Mouse (Mus musculus): ENCODE data around the gene Faah. TPM values are rescaled to one million over a fixed set of nuclear protein-coding genes. Genes with fewer than 3 reads are reported as not detected.

The Faah gene
- polyA plus RNA-seq, 1 experiment from 2014 or later: 13.8 TPM

- Histone ChIP-seq H3K36me3 (ENCODE audit: insufficient read depth, low read length) (no peaks in the 10 kb centered on the region), H3K9ac (ENCODE audit: low read depth, low read length) (no peak overlapping the region), H3K9me3 (replicated peaks; ENCODE audit: low read length) (no peaks in the 10 kb centered on the region), H3K4me2 (ENCODE audit: low read length) (no peak overlapping the region), H3K4me1 (replicated peaks; ENCODE audit: insufficient read depth, low read length) (no peaks in the 10 kb centered on the region), H3K4me3 (replicated peaks; ENCODE audit: low read depth, low read length) (no peak overlapping the region), H3K27ac (no peak overlapping the region), H3K27me3 (ENCODE audit: insufficient read depth, low read length) (peaks cover 53% of the 10 kb centered on the region)
- whole genome bisulfite sequencing: 17% methylated on average over 6 of the region's 6 CpGs
- ATAC-seq (replicated peaks; ENCODE audit: low FRiP score, low read depth) (no peak), DNase-seq (ENCODE audit: low spot score) (peak; percentile 75)
- TF ChIP-seq CTCF (IDR thresholded peaks at IDR 0.05; ENCODE audit: low read depth): peak; percentile 74
Observed at GRCm38 (mm10) chr4:115952758-115953157, 65.0 kb downstream of the Faah start.

DNA sequence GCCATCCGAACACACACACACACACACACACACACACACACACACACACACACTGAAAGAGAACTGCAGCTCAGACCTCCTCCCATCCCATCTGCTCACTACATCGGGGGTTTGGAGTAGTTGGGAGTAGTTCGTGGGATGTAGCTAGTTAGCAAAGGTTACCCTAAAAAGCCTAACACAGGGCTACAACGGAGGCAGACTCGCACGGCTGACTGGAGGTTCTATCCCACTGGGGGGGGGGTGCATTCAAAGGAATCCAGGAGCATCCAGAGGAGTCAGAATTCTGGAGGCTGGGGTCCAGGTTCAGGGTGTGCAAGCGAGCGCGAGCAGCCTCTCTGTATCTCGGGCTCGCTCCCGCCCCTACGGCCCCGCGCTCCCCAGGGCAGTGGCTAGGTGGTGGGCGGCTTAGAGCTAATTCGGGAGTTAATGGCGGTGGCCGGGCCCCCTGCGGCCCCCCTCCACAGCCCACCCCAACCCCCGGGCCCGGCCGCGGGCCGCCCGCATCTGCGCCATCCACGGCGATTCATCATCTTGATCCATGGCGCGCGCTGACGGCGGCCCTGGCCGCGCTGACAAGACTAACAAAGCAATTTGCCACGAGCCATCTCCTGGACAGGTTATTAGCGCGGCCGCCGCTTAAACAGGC lies 73.9 kb downstream of the Faah start:
- 1% methylated on average over 40 of the region's 41 CpGs for WGBS
- Histone ChIP-seq H3K4me3 (replicated peaks; ENCODE audit: low read depth, low read length) (no peak overlapping the region), H3K27ac (no peak overlapping the region), H3K9ac (ENCODE audit: low read depth, low read length) (no peak overlapping the region), H3K4me2 (ENCODE audit: low read length) (no peak overlapping the region), H3K36me3 (ENCODE audit: insufficient read depth, low read length) (no peaks in the 10 kb centered on the region), H3K4me1 (replicated peaks; ENCODE audit: insufficient read depth, low read length) (peaks cover 3% of the 10 kb centered on the region), H3K27me3 (ENCODE audit: insufficient read depth, low read length) (peaks cover 80% of the 10 kb centered on the region), H3K9me3 (replicated peaks; ENCODE audit: low read length) (no peaks in the 10 kb centered on the region)
- ATAC-seq (replicated peaks; ENCODE audit: low FRiP score, low read depth) (no peak), DNase-seq (ENCODE audit: low spot score) (no peak)
- no peak for TF ChIP-seq CTCF (IDR thresholded peaks at IDR 0.05; ENCODE audit: low read depth)

- no peak overlapping the region for H3K27ac ChIP-seq
- no peak for TF ChIP-seq CTCF (IDR thresholded peaks at IDR 0.05; ENCODE audit: low read depth)
- no peak overlapping the region for H3K4me3 ChIP-seq (replicated peaks; ENCODE audit: low read depth, low read length)
- H3K9me3 ChIP-seq (replicated peaks; ENCODE audit: low read length): no peaks in the 10 kb centered on the region
- H3K27me3 ChIP-seq (ENCODE audit: insufficient read depth, low read length): peaks cover 95% of the 10 kb centered on the region
- WGBS: 9% methylated on average over 9 of the region's 9 CpGs
- peaks cover 3% of the 10 kb centered on the region for H3K4me1 ChIP-seq (replicated peaks; ENCODE audit: insufficient read depth, low read length)
- H3K9ac ChIP-seq (ENCODE audit: low read depth, low read length): no peak overlapping the region
- no peak overlapping the region for H3K4me2 ChIP-seq (ENCODE audit: low read length)
- DNase-seq (ENCODE audit: low spot score) (no peak), ATAC-seq (replicated peaks; ENCODE audit: low FRiP score, low read depth) (no peak)
- H3K36me3 ChIP-seq (ENCODE audit: insufficient read depth, low read length): no peaks in the 10 kb centered on the region
Observed at GRCm38 (mm10) chr4:115941242-115941820, 76.4 kb downstream of the Faah start.

DNA sequence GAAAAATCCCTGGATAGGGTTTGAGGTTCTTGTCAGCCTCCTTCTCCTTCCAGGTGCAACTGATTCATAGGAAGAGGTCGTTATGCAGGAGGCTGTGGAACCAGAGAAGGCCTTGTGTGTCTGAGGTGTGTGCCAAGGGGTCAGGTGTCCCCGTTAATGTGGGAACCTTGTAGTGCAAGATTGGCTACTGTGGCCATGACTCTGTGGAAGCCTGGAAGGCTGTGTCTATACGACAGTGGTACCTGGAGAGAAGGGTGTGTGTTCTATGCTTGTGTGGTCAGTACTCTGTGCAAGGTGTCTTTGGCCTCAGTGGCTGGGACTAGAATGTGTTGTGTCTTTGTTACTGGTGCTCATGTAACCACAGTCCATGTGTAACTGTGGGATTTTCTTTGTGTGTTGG lies 77.0 kb downstream of the Faah start:
- H3K9me3 ChIP-seq (replicated peaks; ENCODE audit: low read length): no peaks in the 10 kb centered on the region
- no peak for TF ChIP-seq CTCF (IDR thresholded peaks at IDR 0.05; ENCODE audit: low read depth)
- DNase-seq (ENCODE audit: low spot score): no peak
- H3K36me3 ChIP-seq (ENCODE audit: insufficient read depth, low read length): no peaks in the 10 kb centered on the region
- no peak overlapping the region for H3K27ac ChIP-seq
- H3K4me2 ChIP-seq (ENCODE audit: low read length): no peak overlapping the region
- peaks cover 94% of the 10 kb centered on the region for H3K27me3 ChIP-seq (ENCODE audit: insufficient read depth, low read length)
- H3K4me3 ChIP-seq (replicated peaks; ENCODE audit: low read depth, low read length): no peak overlapping the region
- WGBS: 9% methylated on average over 3 of the region's 3 CpGs
- ATAC-seq (replicated peaks; ENCODE audit: low FRiP score, low read depth): no peak
- no peak overlapping the region for H3K9ac ChIP-seq (ENCODE audit: low read depth, low read length)
- H3K4me1 ChIP-seq (replicated peaks; ENCODE audit: insufficient read depth, low read length): peaks cover 3% of the 10 kb centered on the region

- no peak for ATAC-seq (replicated peaks; ENCODE audit: low FRiP score, low read depth)
- Histone ChIP-seq H3K4me1 (replicated peaks; ENCODE audit: insufficient read depth, low read length) (peaks cover 3% of the 10 kb centered on the region), H3K9ac (ENCODE audit: low read depth, low read length) (no peak within 1 kb of the TSS), H3K4me3 (replicated peaks; ENCODE audit: low read depth, low read length) (peak within 1 kb of the TSS; percentile 15; the same call in 1 of the 2 replicates), H3K4me2 (ENCODE audit: low read length) (peak within 1 kb of the TSS; percentile 39), H3K36me3 (ENCODE audit: insufficient read depth, low read length) (no peaks in the 10 kb centered on the region), H3K27ac (no peak within 1 kb of the TSS), H3K9me3 (replicated peaks; ENCODE audit: low read length) (no peaks in the 10 kb centered on the region), H3K27me3 (ENCODE audit: insufficient read depth, low read length) (peaks cover 92% of the 10 kb centered on the region)
- 3% methylated on average over 71 of the region's 71 CpGs for WGBS
- DNase-seq (ENCODE audit: low spot score): no peak
- no peak for TF ChIP-seq CTCF (IDR thresholded peaks at IDR 0.05; ENCODE audit: low read depth)
Observed at GRCm38 (mm10) chr4:115939295-115940102, 78.2 kb downstream of the Faah start, which contains the start of gene Dmbx1. Gene Dmbx1, minus strand, starts transcription at chr4:115939926.

Measured in kidney, postnatal 0 days (tissue).